Comparison of ENCODE assay signal across 13 mouse cellular contexts in genomic region chr11:117269946-117270345, GRCm38 (mm10).
DNase-seq lines count a peak whose midpoint lies in the region; ATAC-seq and TF ChIP-seq lines count a peak whose summit lies in the region.
"Had no signal": no experiment of that assay in that cellular context is flagged by ENCODE, and none has a peak within 500 bp of the region (broad histone marks: within the 10 kb centered on the region; RNA-seq: fewer than 3 reads in every experiment).

No protein-coding gene starts in this region.

- DNase-seq in forebrain, embryonic 10.5 days (ENCODE audit: extremely low spot score, low spot score), result no peak
- DNase-seq in midbrain, embryonic 10.5 days (ENCODE audit: low spot score), result no peak
- no peak for DNase-seq in midbrain, embryonic 11.5 days (ENCODE audit: low spot score, missing footprints)
- peak; percentile 21 for DNase-seq in forebrain, embryonic 14.5 days (ENCODE audit: low spot score)
- DNase-seq in cerebellum, adult 9-10 months, result no peak
- no peak for DNase-seq in liver, embryonic 11.5 days (ENCODE audit: low spot score)
- DNase-seq: cerebellum, adult 11 months; gastrocnemius, postnatal 36 days had no signal

- H3K79me2 ChIP-seq in myocyte (ENCODE audit: control insufficient read depth, insufficient read depth), result peaks cover 87% of the 10 kb centered on the region

- ATAC-seq in forebrain, embryonic 16.5 days, result no peak
- no peak for ATAC-seq in midbrain, embryonic 11.5 days (ENCODE audit: low FRiP score)
- ATAC-seq in forebrain, embryonic 14.5 days, result no peak
- no peak for ATAC-seq in liver, embryonic 11.5 days (replicated peaks; ENCODE audit: low FRiP score)
- ATAC-seq: CD4-positive, CD25-positive, alpha-beta regulatory T cell, adult 4 months; intestine, embryonic 15.5 days; midbrain, embryonic 15.5 days had no signal

- no peak overlapping the region for H3K4me3 ChIP-seq in forebrain, embryonic 10.5 days
- H3K4me3 ChIP-seq in forebrain, embryonic 16.5 days (replicated peaks; ENCODE audit: low read length), result no peak overlapping the region
- H3K4me3 ChIP-seq in midbrain, embryonic 10.5 days, result no peak overlapping the region
- no peak overlapping the region for H3K4me3 ChIP-seq in midbrain, embryonic 11.5 days (ENCODE audit: low read depth, low read length)
- no peak overlapping the region for H3K4me3 ChIP-seq in forebrain, embryonic 14.5 days (ENCODE audit: low read depth, low read length)
- peak overlapping the region; percentile 77 for H3K4me3 ChIP-seq in myocyte
- no peak overlapping the region for H3K4me3 ChIP-seq in liver, embryonic 11.5 days (ENCODE audit: low read depth, low read length)
- H3K4me3 ChIP-seq: intestine, embryonic 15.5 days; midbrain, embryonic 15.5 days had no signal

- H3K27me3 ChIP-seq in forebrain, embryonic 10.5 days (ENCODE audit: poor library complexity, severe bottlenecking), result peaks cover 5% of the 10 kb centered on the region; the same call in 1 of the 2 replicates
- no peaks in the 10 kb centered on the region for H3K27me3 ChIP-seq in forebrain, embryonic 16.5 days (replicated peaks; ENCODE audit: control insufficient read depth, insufficient read depth, low read length)
- peaks cover 4% of the 10 kb centered on the region for H3K27me3 ChIP-seq in midbrain, embryonic 10.5 days (ENCODE audit: low read depth, poor library complexity, severe bottlenecking)
- no peaks in the 10 kb centered on the region for H3K27me3 ChIP-seq in midbrain, embryonic 11.5 days (ENCODE audit: control insufficient read depth, insufficient read depth, low read length)
- H3K27me3 ChIP-seq in forebrain, embryonic 14.5 days (replicated peaks; ENCODE audit: control insufficient read depth, insufficient read depth, low read length), result no peaks in the 10 kb centered on the region
- H3K27me3 ChIP-seq in myocyte (ENCODE audit: control insufficient read depth, insufficient read depth, insufficient read length), result no peaks in the 10 kb centered on the region
- H3K27me3 ChIP-seq in liver, embryonic 11.5 days (replicated peaks; ENCODE audit: control insufficient read depth, insufficient read depth, low read length), result peaks cover 23% of the 10 kb centered on the region
- H3K27me3 ChIP-seq: intestine, embryonic 15.5 days; midbrain, embryonic 15.5 days had no signal

- H3K4me1 ChIP-seq in forebrain, embryonic 10.5 days, result peaks cover 99% of the 10 kb centered on the region
- H3K4me1 ChIP-seq in forebrain, embryonic 16.5 days (replicated peaks; ENCODE audit: control insufficient read depth, insufficient read depth, low read length), result peaks cover 49% of the 10 kb centered on the region
- H3K4me1 ChIP-seq in midbrain, embryonic 10.5 days, result peaks cover 92% of the 10 kb centered on the region
- H3K4me1 ChIP-seq in midbrain, embryonic 11.5 days (ENCODE audit: control insufficient read depth, insufficient read depth, low read length), result peaks cover 39% of the 10 kb centered on the region
- peaks cover 37% of the 10 kb centered on the region for H3K4me1 ChIP-seq in forebrain, embryonic 14.5 days (ENCODE audit: control insufficient read depth, insufficient read depth, low read length)
- H3K4me1 ChIP-seq in liver, embryonic 11.5 days (replicated peaks; ENCODE audit: control insufficient read depth, insufficient read depth, low read length), result peaks cover 39% of the 10 kb centered on the region

- TF ChIP-seq POLR2A in myocyte (IDR thresholded peaks at IDR 0.05; ENCODE audit: insufficient read length, low read depth), result no peak

- H3K4me2 ChIP-seq in forebrain, embryonic 16.5 days (ENCODE audit: low read length), result no peak overlapping the region
- H3K4me2 ChIP-seq in midbrain, embryonic 11.5 days, result no peak overlapping the region
- H3K4me2 ChIP-seq in forebrain, embryonic 14.5 days (ENCODE audit: low read length), result no peak overlapping the region
- H3K4me2 ChIP-seq in myocyte (ENCODE audit: low read depth), result peak overlapping the region; percentile 97
- no peak overlapping the region for H3K4me2 ChIP-seq in liver, embryonic 11.5 days
- H3K4me2 ChIP-seq: intestine, embryonic 15.5 days; midbrain, embryonic 15.5 days had no signal

- peaks cover 35% of the 10 kb centered on the region for H3K36me3 ChIP-seq in forebrain, embryonic 10.5 days (replicated peaks)
- H3K36me3 ChIP-seq in forebrain, embryonic 16.5 days (ENCODE audit: control insufficient read depth, insufficient read depth), result no peaks in the 10 kb centered on the region
- H3K36me3 ChIP-seq in midbrain, embryonic 10.5 days, result peaks cover 25% of the 10 kb centered on the region
- H3K36me3 ChIP-seq in midbrain, embryonic 11.5 days (ENCODE audit: control insufficient read depth, insufficient read depth, low read length), result no peaks in the 10 kb centered on the region
- H3K36me3 ChIP-seq in forebrain, embryonic 14.5 days (ENCODE audit: control insufficient read depth, insufficient read depth, low read length), result no peaks in the 10 kb centered on the region
- no peaks in the 10 kb centered on the region for H3K36me3 ChIP-seq in myocyte (ENCODE audit: control insufficient read depth, insufficient read depth)
- no peaks in the 10 kb centered on the region for H3K36me3 ChIP-seq in liver, embryonic 11.5 days (ENCODE audit: control insufficient read depth, insufficient read depth, low read length)
- H3K36me3 ChIP-seq: intestine, embryonic 15.5 days; midbrain, embryonic 15.5 days had no signal

- 81% methylated on average over 6 of the region's 6 CpGs for WGBS in forebrain, embryonic 10.5 days
- WGBS in forebrain, embryonic 16.5 days, result 47% methylated on average over 6 of the region's 6 CpGs
- 78% methylated on average over 6 of the region's 6 CpGs for WGBS in midbrain, embryonic 10.5 days
- 77% methylated on average over 6 of the region's 6 CpGs for WGBS in midbrain, embryonic 11.5 days
- 66% methylated on average over 6 of the region's 6 CpGs for WGBS in forebrain, embryonic 14.5 days
- WGBS in liver, embryonic 11.5 days, result 43% methylated on average over 6 of the region's 6 CpGs

- H3K9me3 ChIP-seq in forebrain, embryonic 10.5 days, result no peaks in the 10 kb centered on the region
- no peaks in the 10 kb centered on the region for H3K9me3 ChIP-seq in forebrain, embryonic 16.5 days (ENCODE audit: control insufficient read depth, low read length)
- H3K9me3 ChIP-seq in midbrain, embryonic 10.5 days (replicated peaks), result no peaks in the 10 kb centered on the region
- no peaks in the 10 kb centered on the region for H3K9me3 ChIP-seq in midbrain, embryonic 11.5 days (ENCODE audit: control insufficient read depth, low read length)
- H3K9me3 ChIP-seq in forebrain, embryonic 14.5 days (replicated peaks; ENCODE audit: control insufficient read depth, low read length), result no peaks in the 10 kb centered on the region
- H3K9me3 ChIP-seq in liver, embryonic 11.5 days (ENCODE audit: control insufficient read depth, low read length), result no peaks in the 10 kb centered on the region
- H3K9me3 ChIP-seq: intestine, embryonic 15.5 days; midbrain, embryonic 15.5 days had no signal

- peak overlapping the region; percentile 95 for H3K27ac ChIP-seq in forebrain, embryonic 10.5 days
- H3K27ac ChIP-seq in forebrain, embryonic 16.5 days (ENCODE audit: low read length), result no peak overlapping the region
- peak overlapping the region; percentile 96 for H3K27ac ChIP-seq in midbrain, embryonic 10.5 days (replicated peaks)
- no peak overlapping the region; the same call in 1 of the 2 replicates for H3K27ac ChIP-seq in midbrain, embryonic 11.5 days (ENCODE audit: low read depth, low read length)
- H3K27ac ChIP-seq in forebrain, embryonic 14.5 days (ENCODE audit: low read depth, low read length), result no peak overlapping the region
- H3K27ac ChIP-seq in liver, embryonic 11.5 days (ENCODE audit: low read depth, low read length), result no peak overlapping the region
- H3K27ac ChIP-seq: intestine, embryonic 15.5 days; midbrain, embryonic 15.5 days had no signal

- H3ac ChIP-seq in myocyte (ENCODE audit: control insufficient read depth, insufficient read length), result no peak overlapping the region

- no peak overlapping the region for H3K9ac ChIP-seq in forebrain, embryonic 16.5 days (replicated peaks; ENCODE audit: low read depth, low read length)
- no peak overlapping the region for H3K9ac ChIP-seq in midbrain, embryonic 11.5 days (ENCODE audit: low read length)
- no peak overlapping the region for H3K9ac ChIP-seq in forebrain, embryonic 14.5 days (ENCODE audit: low read length)
- H3K9ac ChIP-seq in liver, embryonic 11.5 days (ENCODE audit: low read depth, low read length), result no peak overlapping the region
- H3K9ac ChIP-seq: intestine, embryonic 15.5 days; midbrain, embryonic 15.5 days had no signal

TF ChIP-seq in myocyte, 11 proteins besides CTCF, POLR2A, EP300 and RAD21:
- TF ChIP-seq CEBPB (IDR thresholded peaks at IDR 0.05; ENCODE audit: insufficient read depth, poor library complexity, severe bottlenecking) (0 out of 2 replicates have a peak, but pooled peaks have one; percentile 1), MAX (IDR thresholded peaks at IDR 0.05; ENCODE audit: low read depth) (no peak), TCF3 (IDR thresholded peaks at IDR 0.05; ENCODE audit: insufficient read length, low read depth) (no peak)

Comparison
In these comparisons a context has a peak if more than half of its experiments do, and no peak if none do; other contexts are left out.
1. H3K27ac ChIP-seq: peak in forebrain, embryonic 10.5 days (single experiment) and midbrain, embryonic 10.5 days (single experiment); none in forebrain, embryonic 16.5 days (single experiment), midbrain, embryonic 11.5 days (single experiment), forebrain, embryonic 14.5 days (single experiment) and liver, embryonic 11.5 days (single experiment).